Mouse (Mus musculus) small intestine, adult 2 months (tissue): ENCODE measurements around the gene Cym.

Experiments used
- CTCF ChIP-seq: fragments of 200-500 bp; IDR thresholded peaks from 2 replicates; pipeline ENCODE4 v1.5.1; 2012; ENCODE audit warnings: low read depth, mild to moderate bottlenecking, control low read depth, inconsistent platforms, low read length, moderate library complexity, mixed read lengths; ENCODE audit not compliant: insufficient replicate concordance, insufficient read length; ENCODE audit errors: extremely low read depth
- POLR2A ChIP-seq: fragments of 200-500 bp; IDR thresholded peaks from 2 replicates; pipeline ENCODE4 v1.6.1; 2012; ENCODE audit warnings: low read depth, mild to moderate bottlenecking, control low read depth, inconsistent platforms, low read length, moderate library complexity

GRCm38 (mm10) chr3:107260956-107261850 is 39.7 kb upstream of the Cym start:
- TF ChIP-seq POLR2A (no peak), CTCF (no peak)
